Mouse (Mus musculus): ENCODE results near the gene Ltv1. TPM values are rescaled to one million over a fixed set of nuclear protein-coding genes. Genes with fewer than 3 reads are reported as not detected.
"Not testable (repeated sequence)": the region's sequence is repeated elsewhere in the genome, so short reads cannot be mapped to it uniquely, and the experiment has no call there.

Ltv1 gene
- polyA plus RNA-seq, 1 experiment from 2014 or later, result 27.1 TPM

GRCm38 (mm10) chr10:13193496-13193895, 528 bp upstream of the Ltv1 start:
- Histone ChIP-seq H3K36me3 (replicated peaks) (peaks cover 19% of the 10 kb centered on the region), H3K4me1 (replicated peaks) (peaks cover 11% of the 10 kb centered on the region), H3K4me2 (peak overlapping the region; percentile 81), H3K4me3 (replicated peaks) (peak overlapping the region; percentile 84)
- ATAC-seq (ENCODE audit: insufficient read depth); H3K9me3 ChIP-seq (replicated peaks); H3K9ac ChIP-seq; H3K27me3 ChIP-seq; H3K27ac ChIP-seq (replicated peaks): not testable (repeated sequence)
- 71% methylated on average over 7 of the region's 7 CpGs for WGBS (ENCODE audit: insufficient replicate concordance)

GRCm38 (mm10) chr10:13189881-13190280, 3.1 kb downstream of the Ltv1 start:
- no peak overlapping the region for H3K9ac ChIP-seq
- no peak overlapping the region for H3K27ac ChIP-seq (replicated peaks)
- H3K4me3 ChIP-seq (replicated peaks), result no peak overlapping the region
- no peaks in the 10 kb centered on the region for H3K27me3 ChIP-seq
- H3K4me1 ChIP-seq (replicated peaks), result peaks cover 11% of the 10 kb centered on the region
- H3K36me3 ChIP-seq (replicated peaks), result peaks cover 48% of the 10 kb centered on the region
- H3K4me2 ChIP-seq, result no peak overlapping the region
- WGBS (ENCODE audit: insufficient replicate concordance), result 75% methylated on average over 5 of the region's 5 CpGs
- H3K9me3 ChIP-seq (replicated peaks), result no peaks in the 10 kb centered on the region
- ATAC-seq (ENCODE audit: insufficient read depth), result no peak

- ATAC-seq (ENCODE audit: insufficient read depth), result no peak
These were observed 6.2 kb downstream of the Ltv1 start for GRCm38 (mm10) chr10:13186754-13187153.

GRCm38 (mm10) chr10:13184170-13184766, 8.7 kb downstream of the Ltv1 start:
- H3K36me3 ChIP-seq (replicated peaks), result peaks cover 76% of the 10 kb centered on the region
- no peaks in the 10 kb centered on the region for H3K9me3 ChIP-seq (replicated peaks)
- no peaks in the 10 kb centered on the region for H3K27me3 ChIP-seq
- H3K4me3 ChIP-seq (replicated peaks), result no peak overlapping the region
- no peak overlapping the region for H3K27ac ChIP-seq (replicated peaks)
- no peak overlapping the region for H3K9ac ChIP-seq
- H3K4me1 ChIP-seq (replicated peaks), result no peaks in the 10 kb centered on the region
- H3K4me2 ChIP-seq, result no peak overlapping the region
- no peak for ATAC-seq (ENCODE audit: insufficient read depth)
- 45% methylated on average over 4 of the region's 4 CpGs for WGBS (ENCODE audit: insufficient replicate concordance)

More at GRCm38 (mm10) chr10:13186754-13187153, 6.2 kb downstream of the Ltv1 start:
- H3K4me3 ChIP-seq (replicated peaks), result no peak overlapping the region
- H3K4me1 ChIP-seq (replicated peaks), result no peaks in the 10 kb centered on the region
- peaks cover 70% of the 10 kb centered on the region for H3K36me3 ChIP-seq (replicated peaks)
- H3K27ac ChIP-seq (replicated peaks), result no peak overlapping the region
- no peaks in the 10 kb centered on the region for H3K27me3 ChIP-seq
- 76% methylated on average over 3 of the region's 3 CpGs for WGBS (ENCODE audit: insufficient replicate concordance)
- no peaks in the 10 kb centered on the region for H3K9me3 ChIP-seq (replicated peaks)
- no peak overlapping the region for H3K9ac ChIP-seq
- H3K4me2 ChIP-seq, result no peak overlapping the region

- H3K9ac ChIP-seq, result no peak overlapping the region
- WGBS (ENCODE audit: insufficient replicate concordance), result 80% methylated on average over 7 of the region's 7 CpGs
- H3K27ac ChIP-seq (replicated peaks), result no peak overlapping the region
- H3K4me3 ChIP-seq (replicated peaks), result no peak overlapping the region
- peaks cover 73% of the 10 kb centered on the region for H3K36me3 ChIP-seq (replicated peaks)
- ATAC-seq (ENCODE audit: insufficient read depth), result no peak
- no peaks in the 10 kb centered on the region for H3K9me3 ChIP-seq (replicated peaks)
- H3K27me3 ChIP-seq, result no peaks in the 10 kb centered on the region
- no peak overlapping the region for H3K4me2 ChIP-seq
- no peaks in the 10 kb centered on the region for H3K4me1 ChIP-seq (replicated peaks)
These were observed 12.8 kb downstream of the Ltv1 start for GRCm38 (mm10) chr10:13180211-13180610.

- Histone ChIP-seq H3K27me3 (no peaks in the 10 kb centered on the region), H3K9ac (no peak within 1 kb of the TSS), H3K36me3 (replicated peaks) (peaks cover 60% of the 10 kb centered on the region), H3K4me2 (no peak within 1 kb of the TSS), H3K9me3 (replicated peaks) (no peaks in the 10 kb centered on the region), H3K4me3 (replicated peaks) (no peak within 1 kb of the TSS), H3K27ac (replicated peaks) (no peak within 1 kb of the TSS), H3K4me1 (replicated peaks) (no peaks in the 10 kb centered on the region)
- 76% methylated on average over 7 of the region's 7 CpGs for WGBS (ENCODE audit: insufficient replicate concordance)
- ATAC-seq (ENCODE audit: insufficient read depth), result no peak
These were observed 14.9 kb downstream of the Ltv1 start, which contains the start of gene Zc2hc1b for GRCm38 (mm10) chr10:13177973-13178624. TSS of gene Zc2hc1b (minus strand) at chr10:13178023.

- no peak overlapping the region for H3K27ac ChIP-seq (replicated peaks)
- 74% methylated on average over 7 of the region's 7 CpGs for WGBS (ENCODE audit: insufficient replicate concordance)
- no peak overlapping the region for H3K4me2 ChIP-seq
- H3K9ac ChIP-seq, result no peak overlapping the region
- no peaks in the 10 kb centered on the region for H3K4me1 ChIP-seq (replicated peaks)
- no peak overlapping the region for H3K4me3 ChIP-seq (replicated peaks)
- no peak for ATAC-seq (ENCODE audit: insufficient read depth)
- H3K27me3 ChIP-seq, result no peaks in the 10 kb centered on the region
- H3K36me3 ChIP-seq (replicated peaks), result peaks cover 39% of the 10 kb centered on the region
- no peaks in the 10 kb centered on the region for H3K9me3 ChIP-seq (replicated peaks)
These were observed 17.1 kb downstream of the Ltv1 start for GRCm38 (mm10) chr10:13175866-13176265.

GRCm38 (mm10) chr10:13172798-13173221, 20.2 kb downstream of the Ltv1 start:
- no peaks in the 10 kb centered on the region for H3K9me3 ChIP-seq (replicated peaks)
- no peaks in the 10 kb centered on the region for H3K4me1 ChIP-seq (replicated peaks)
- no peak overlapping the region for H3K9ac ChIP-seq
- ATAC-seq (ENCODE audit: insufficient read depth), result no peak
- WGBS (ENCODE audit: insufficient replicate concordance), result 35% methylated on average over 10 of the region's 10 CpGs
- H3K27me3 ChIP-seq, result no peaks in the 10 kb centered on the region
- H3K36me3 ChIP-seq (replicated peaks), result peaks cover 12% of the 10 kb centered on the region
- H3K4me2 ChIP-seq, result no peak overlapping the region
- no peak overlapping the region for H3K27ac ChIP-seq (replicated peaks)
- H3K4me3 ChIP-seq (replicated peaks), result no peak overlapping the region

GRCm38 (mm10) chr10:13171461-13171860, 21.5 kb downstream of the Ltv1 start:
- Histone ChIP-seq H3K4me3 (replicated peaks) (no peak overlapping the region), H3K27ac (replicated peaks) (no peak overlapping the region), H3K9ac (no peak overlapping the region), H3K36me3 (replicated peaks) (0 out of 2 replicates have a peak, but pooled peaks cover under 1% of the 10 kb centered on the region), H3K4me1 (replicated peaks) (no peaks in the 10 kb centered on the region), H3K4me2 (no peak overlapping the region), H3K9me3 (replicated peaks) (no peaks in the 10 kb centered on the region), H3K27me3 (no peaks in the 10 kb centered on the region)
- no peak for ATAC-seq (ENCODE audit: insufficient read depth)
- 18% methylated on average over 2 of the region's 2 CpGs for WGBS (ENCODE audit: insufficient replicate concordance)

- H3K4me1 ChIP-seq (replicated peaks), result no peaks in the 10 kb centered on the region
- ATAC-seq (ENCODE audit: insufficient read depth), result no peak
These were observed 22.1 kb downstream of the Ltv1 start for GRCm38 (mm10) chr10:13170739-13171448.

GRCm38 (mm10) chr10:13168461-13168860, 24.5 kb downstream of the Ltv1 start:
- H3K4me3 ChIP-seq (replicated peaks), result no peak overlapping the region
- no peak overlapping the region for H3K4me2 ChIP-seq
- no peaks in the 10 kb centered on the region for H3K27me3 ChIP-seq
- H3K9me3 ChIP-seq (replicated peaks), result no peaks in the 10 kb centered on the region
- no peak overlapping the region for H3K27ac ChIP-seq (replicated peaks)
- 49% methylated on average over 5 of the region's 5 CpGs for WGBS (ENCODE audit: insufficient replicate concordance)
- no peak for ATAC-seq (ENCODE audit: insufficient read depth)
- H3K4me1 ChIP-seq (replicated peaks), result no peaks in the 10 kb centered on the region
- no peak overlapping the region for H3K9ac ChIP-seq
- no peaks in the 10 kb centered on the region for H3K36me3 ChIP-seq (replicated peaks)

More at GRCm38 (mm10) chr10:13170739-13171448, 22.1 kb downstream of the Ltv1 start:
- Histone ChIP-seq H3K4me2 (no peak overlapping the region), H3K9me3 (replicated peaks) (no peaks in the 10 kb centered on the region), H3K9ac (no peak overlapping the region), H3K27me3 (no peaks in the 10 kb centered on the region), H3K36me3 (replicated peaks) (no peaks in the 10 kb centered on the region), H3K4me3 (replicated peaks) (no peak overlapping the region), H3K27ac (replicated peaks) (no peak overlapping the region)
- 36% methylated on average over 12 of the region's 12 CpGs for WGBS (ENCODE audit: insufficient replicate concordance)

Measured in liver, embryonic 15.5 days (tissue).